Mouse (Mus musculus): Measurements from ENCODE around the gene Gm6020.
"Not testable (repeated sequence)": the region's sequence is repeated elsewhere in the genome, so short reads cannot be mapped to it uniquely, and the experiment has no call there.

- TF ChIP-seq CTCF (IDR thresholded peaks at IDR 0.05; ENCODE audit: control insufficient read depth, insufficient read depth, low read length); POLR2A (IDR thresholded peaks at IDR 0.05; ENCODE audit: borderline replicate concordance, control insufficient read depth, low read depth, low read length): not testable (repeated sequence)
These were observed at the start of gene Gm6020 for GRCm38 (mm10) chr19:61183590-61183989.
